Mouse (Mus musculus): ENCODE data around the gene Syt1.

Syt1 gene

DNA sequence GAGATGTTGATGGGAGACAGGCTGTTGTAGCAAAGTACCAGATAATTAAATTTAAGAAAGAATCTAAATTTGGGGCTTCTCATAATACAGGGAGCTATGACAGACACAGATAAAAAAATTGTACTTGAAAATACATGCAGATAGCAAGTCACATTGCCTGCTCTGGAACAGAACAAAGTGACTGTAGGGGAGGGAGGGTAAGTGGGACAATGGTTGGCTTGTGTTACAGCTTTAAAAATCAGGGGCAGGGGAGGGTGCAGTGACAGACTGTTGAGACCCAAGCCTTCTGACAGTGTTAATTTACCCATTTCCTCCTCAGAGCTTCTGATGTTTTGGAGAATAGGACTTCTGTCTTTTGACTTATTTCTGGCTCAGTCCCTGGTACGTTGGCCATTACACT is 126.3 kb downstream of the Syt1 start:
- DNase-seq (ENCODE audit: low spot score) = peak; percentile 49

DNA sequence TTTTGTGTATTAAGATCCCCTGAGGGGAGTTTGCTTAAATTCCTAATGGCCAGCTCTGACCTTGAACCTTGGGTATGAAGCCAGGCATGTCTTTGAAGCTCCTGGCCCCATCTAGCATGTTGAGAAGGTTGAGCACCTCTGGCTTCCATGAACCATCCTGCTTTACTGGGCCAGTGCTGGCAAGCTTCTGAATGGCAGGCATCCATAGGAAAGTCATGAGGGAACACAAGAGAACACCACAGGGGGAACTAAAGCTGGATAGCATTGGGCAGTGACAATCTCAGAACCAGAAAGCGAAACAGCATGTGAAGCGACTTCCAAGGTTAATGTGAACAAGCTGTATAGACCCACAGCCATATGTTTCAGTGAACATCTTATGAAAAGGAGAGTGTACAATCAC is 130.4 kb downstream of the Syt1 start:
- no peak for DNase-seq (ENCODE audit: low spot score)

GRCm38 (mm10) chr10:108875730-108876129 is 135.1 kb downstream of the Syt1 start:
- no peak for DNase-seq (ENCODE audit: low spot score)

- DNase-seq (ENCODE audit: low spot score) = peak; percentile 58
Measured at GRCm38 (mm10) chr10:108874687-108875086, 136.1 kb downstream of the Syt1 start.

GRCm38 (mm10) chr10:108872359-108872758 is 138.4 kb downstream of the Syt1 start:
- peak; percentile 59 for DNase-seq (ENCODE audit: low spot score)

DNA sequence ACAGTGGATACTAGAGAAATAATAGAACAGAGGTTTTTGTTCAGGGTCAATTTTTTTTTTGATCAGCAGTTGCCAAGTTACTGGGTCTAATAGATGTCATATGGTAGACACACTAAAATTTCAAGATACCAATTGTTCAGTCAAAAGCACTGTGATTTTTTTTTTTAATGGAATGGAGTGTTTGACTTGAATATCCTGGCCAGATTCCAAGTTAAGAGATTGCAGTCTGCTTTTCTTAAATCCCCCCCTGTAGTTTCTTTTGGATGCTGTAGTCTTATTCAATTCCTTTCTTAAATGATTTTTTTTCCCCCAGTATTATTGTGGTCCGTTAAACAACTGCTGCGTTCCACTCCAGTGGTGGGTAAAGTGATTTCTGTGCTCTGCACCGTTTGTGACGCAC is 140.2 kb downstream of the Syt1 start:
- DNase-seq (ENCODE audit: low spot score) = no peak

DNA sequence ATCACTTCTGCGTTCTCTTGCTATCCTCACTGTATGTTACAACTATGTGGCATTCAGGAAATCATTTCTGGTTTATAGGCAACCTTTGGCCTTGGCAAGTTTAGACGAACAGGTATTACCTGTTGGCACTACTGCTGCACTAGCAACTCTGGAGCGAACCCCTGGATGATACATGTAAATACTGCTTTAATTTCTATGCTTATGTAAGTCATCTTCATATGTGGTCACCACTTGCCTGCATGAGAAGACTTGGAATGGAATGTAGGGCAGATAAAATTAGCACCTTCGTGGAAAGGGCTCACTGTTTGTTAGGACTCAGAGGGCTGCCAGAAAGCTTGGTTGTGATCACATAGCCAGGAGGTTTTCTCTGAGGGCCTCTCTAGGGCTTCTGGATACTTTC is 142.6 kb downstream of the Syt1 start:
- no peak for DNase-seq (ENCODE audit: low spot score)

GRCm38 (mm10) chr10:108867202-108867601 is 143.6 kb downstream of the Syt1 start:
- DNase-seq (ENCODE audit: low spot score) = no peak

DNA sequence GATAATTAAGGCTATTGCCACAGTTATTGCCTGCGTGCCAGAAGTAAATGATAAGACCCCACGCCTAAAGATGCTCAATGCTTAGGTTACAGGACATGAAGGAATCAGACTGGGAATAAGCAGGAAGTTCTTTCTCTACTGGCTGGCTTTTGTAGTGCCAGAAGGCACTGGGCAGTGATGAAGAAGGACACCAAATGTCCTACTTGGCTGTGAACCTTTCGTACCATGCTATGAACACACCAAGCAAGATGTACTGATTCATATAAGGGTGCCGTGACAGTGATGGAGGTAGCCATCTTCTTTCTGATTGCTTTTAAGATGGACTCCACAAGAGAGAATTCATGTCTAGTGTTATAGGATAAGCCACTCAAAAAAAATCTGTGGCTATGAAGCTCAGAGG is 145.2 kb downstream of the Syt1 start:
- no peak for DNase-seq (ENCODE audit: low spot score)

GRCm38 (mm10) chr10:108855986-108856385 is 154.8 kb downstream of the Syt1 start:
- DNase-seq (ENCODE audit: low spot score) = no peak

- peak; percentile 75 for DNase-seq (ENCODE audit: low spot score)
Measured at GRCm38 (mm10) chr10:108852757-108853156, 158.0 kb downstream of the Syt1 start.

DNA sequence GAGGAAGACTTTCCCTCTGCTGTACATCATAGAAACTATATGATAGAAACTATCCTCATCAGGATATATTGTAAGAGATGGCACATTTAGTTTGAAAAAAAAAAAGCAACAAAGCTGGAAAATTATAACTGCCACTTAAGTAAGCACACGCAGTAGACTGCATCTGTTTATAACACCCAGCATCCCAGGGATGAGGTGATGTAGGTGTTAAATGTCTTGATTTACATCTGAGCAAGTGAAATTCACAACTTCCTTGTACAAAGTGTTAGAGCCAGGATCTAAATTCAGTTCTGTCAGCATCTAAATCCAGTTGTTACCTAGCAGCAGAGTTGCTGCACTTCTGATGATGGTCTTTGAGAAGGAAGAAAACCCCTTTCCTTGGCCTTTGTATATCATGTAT is 173.3 kb downstream of the Syt1 start:
- no peak for DNase-seq (ENCODE audit: low spot score)

DNA sequence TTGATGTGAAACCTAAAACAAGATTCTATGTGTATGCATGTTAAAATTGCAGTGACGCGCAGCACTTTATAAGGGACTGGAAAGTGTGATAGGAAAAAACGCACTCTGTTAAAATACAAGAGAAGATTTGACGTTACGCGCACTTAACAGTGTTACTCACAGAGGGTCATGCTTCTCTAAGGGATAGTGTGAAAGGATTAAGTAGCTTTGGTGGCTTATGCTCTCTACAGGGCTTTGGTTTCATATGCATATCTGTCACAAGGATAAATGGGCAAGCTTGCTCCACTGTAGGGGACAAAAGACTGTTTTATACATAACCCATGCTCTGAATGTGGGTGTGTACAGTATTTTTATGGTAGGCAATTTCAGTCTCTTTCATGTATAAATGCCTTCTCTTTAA is 178.5 kb downstream of the Syt1 start:
- DNase-seq (ENCODE audit: low spot score) = peak; percentile 54

- DNase-seq (ENCODE audit: low spot score) = peak; percentile 75
Measured at GRCm38 (mm10) chr10:108831801-108832200, 179.0 kb downstream of the Syt1 start.

- no peak for DNase-seq (ENCODE audit: low spot score)
Measured at GRCm38 (mm10) chr10:108822273-108822672, 188.5 kb downstream of the Syt1 start.

DNA sequence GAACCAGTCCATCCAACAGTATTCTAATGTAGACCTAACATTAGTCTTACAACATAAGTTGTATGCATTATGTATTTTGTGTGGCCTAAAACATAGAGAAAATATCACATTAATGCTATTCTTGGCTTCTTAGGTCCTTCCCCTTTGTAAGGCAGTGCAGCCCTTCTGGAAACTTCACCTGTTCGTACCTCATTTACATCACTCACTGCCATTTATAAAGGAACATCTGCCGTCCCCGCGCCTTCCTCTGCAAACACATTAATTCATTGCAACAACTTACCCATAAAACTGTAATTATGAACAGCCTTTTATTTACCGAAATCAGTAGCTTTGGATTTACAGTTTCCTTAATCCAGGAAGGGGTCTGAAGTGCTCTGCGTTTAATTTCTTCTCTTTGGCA is 195.4 kb downstream of the Syt1 start:
- DNase-seq (ENCODE audit: low spot score) = no peak

DNA sequence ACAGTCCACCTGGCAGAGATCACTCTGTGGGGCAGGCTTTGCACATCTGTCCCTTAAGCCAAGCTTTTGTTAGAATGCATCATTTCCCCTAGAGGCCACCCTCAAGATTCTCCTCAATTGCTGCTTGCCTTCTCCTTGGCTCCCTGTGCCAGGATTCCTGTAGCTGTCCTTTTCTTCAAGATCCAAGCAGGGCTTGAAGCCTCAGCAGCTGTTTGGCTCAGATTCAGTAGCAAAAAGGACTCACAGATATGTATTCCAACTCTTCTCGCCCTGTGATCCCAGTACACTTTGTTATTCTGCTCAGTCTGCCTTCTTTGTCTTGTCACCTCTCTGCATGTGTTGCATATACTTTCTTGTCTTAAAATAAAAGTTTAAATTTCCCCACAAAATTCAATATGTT is 206.4 kb downstream of the Syt1 start:
- DNase-seq (ENCODE audit: low spot score) = no peak

GRCm38 (mm10) chr10:108800776-108801175 is 210.0 kb downstream of the Syt1 start:
- no peak for DNase-seq (ENCODE audit: low spot score)

DNA sequence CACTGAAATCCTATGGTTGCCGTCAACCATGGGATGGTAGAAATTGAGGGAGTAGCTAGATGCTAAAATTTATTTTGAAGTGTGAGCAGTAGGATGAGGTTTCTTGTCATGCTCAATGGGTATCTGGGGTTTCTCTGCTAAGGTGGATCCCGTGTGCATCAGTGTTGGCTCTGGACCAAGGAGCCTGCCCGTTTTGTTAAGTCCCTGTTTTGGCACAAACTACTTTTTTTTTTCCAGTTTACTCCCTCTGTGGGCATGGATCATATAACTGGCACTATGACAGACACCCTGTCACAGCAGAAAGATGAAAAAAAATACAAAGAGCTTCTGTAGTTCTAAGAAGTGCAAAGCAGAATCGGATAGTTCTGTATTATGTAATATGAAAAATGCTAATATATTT is 212.0 kb downstream of the Syt1 start:
- DNase-seq (ENCODE audit: low spot score) = peak; percentile 50

DNA sequence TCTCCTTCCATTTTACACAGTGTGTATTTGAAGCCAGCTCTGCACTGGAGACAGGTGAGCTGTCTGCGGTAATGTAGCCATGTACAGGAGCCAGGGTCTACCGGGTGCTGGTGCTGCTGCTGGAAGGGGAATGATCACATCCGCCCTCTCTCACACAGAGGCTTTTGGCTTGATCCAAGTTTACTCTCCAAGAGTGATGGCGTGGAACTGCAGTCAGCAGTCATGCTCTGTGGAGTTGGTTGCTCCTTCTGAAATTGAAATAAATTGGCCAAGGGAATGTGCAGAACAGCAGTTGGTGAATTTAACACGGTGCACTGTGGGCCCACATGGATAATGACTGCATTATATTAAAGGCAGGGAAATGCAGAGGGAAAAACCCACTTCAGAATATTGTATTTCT is 228.0 kb downstream of the Syt1 start:
- DNase-seq (ENCODE audit: low spot score) = no peak

- no peak for DNase-seq (ENCODE audit: low spot score)
Measured at GRCm38 (mm10) chr10:108780614-108781013, 230.2 kb downstream of the Syt1 start.

- no peak for DNase-seq (ENCODE audit: low spot score)
Measured at GRCm38 (mm10) chr10:108776735-108777134, 234.0 kb downstream of the Syt1 start.

GRCm38 (mm10) chr10:108771081-108771480 is 239.7 kb downstream of the Syt1 start:
- no peak for DNase-seq (ENCODE audit: low spot score)

DNA sequence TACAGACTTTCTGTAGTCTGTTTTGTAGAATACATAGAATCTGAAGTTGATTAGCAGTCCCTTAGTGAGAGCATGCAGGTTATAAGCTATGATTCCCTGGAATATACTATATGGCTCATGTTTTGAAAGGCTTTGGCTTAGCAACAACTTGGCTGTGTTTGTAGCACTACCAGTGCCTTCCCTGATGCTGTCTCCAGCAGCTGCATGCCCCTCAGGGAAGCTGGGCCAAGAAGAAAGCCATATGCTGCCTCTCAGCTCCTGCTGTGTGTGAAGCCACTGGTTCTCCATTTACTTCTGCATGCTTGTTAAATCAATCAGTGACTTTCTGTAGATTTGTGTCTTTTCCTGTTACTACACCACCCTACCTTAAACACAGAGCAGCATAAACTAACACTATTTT is 245.2 kb downstream of the Syt1 start:
- DNase-seq (ENCODE audit: low spot score) = no peak

- DNase-seq (ENCODE audit: low spot score) = no peak
Measured at GRCm38 (mm10) chr10:108763722-108764121, 247.1 kb downstream of the Syt1 start.
